Mouse (Mus musculus): ENCODE data around the gene Aagab.

Aagab gene

DNA sequence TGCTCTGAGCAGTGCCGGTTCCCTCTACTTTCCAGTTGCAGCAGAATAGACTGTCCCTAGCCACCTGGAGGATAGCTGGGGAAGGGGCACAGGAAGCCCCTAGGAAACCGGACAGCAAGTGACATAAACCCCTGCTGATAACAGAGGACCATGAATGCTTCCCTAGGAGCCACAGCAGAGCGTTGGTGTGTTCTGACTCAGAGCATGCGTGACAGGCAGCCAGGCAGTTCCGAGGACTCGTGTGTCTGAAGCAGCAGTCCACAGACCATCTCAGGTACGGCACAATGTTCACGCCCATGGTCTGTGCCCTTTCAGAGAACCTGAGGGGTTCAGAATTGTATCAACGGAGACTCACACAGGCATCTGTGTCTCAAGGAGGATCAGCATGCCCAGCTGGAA, 46.1 kb downstream of the Aagab start:
- no peak for DNase-seq

DNA sequence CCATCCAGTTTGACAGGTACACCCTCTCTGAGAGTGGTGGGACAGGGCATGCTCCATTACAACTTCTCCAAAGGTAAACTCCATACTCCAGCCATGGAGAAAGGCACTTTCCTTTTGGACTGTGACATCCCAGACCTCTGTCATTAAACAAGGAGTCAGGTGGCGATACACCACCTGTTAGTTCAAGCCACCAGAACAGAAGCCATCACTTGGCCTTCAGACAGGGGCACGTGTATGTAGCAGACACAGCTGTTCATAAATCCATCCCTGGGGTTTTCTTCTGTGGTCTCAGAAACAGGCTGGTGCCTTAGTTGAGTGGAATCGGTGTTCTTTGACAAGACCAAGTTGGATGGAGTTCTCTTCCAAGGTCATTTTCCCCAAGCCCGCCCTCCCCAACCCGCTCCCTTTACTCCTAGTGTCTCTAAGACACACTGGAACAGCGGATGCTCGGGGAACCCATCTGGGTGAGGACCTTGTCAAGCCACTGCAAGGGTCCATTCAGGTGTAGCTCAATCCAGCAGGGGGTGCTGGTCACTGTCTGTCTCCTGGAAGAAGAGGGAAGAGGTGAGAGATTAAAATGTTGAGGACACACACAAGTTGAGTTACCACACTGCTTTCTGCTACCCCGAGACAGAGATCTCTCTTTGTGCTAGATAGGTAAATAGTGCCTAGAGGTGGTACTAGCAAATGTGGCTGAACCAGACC, 47.5 kb downstream of the Aagab start:
- no peak for DNase-seq

DNA sequence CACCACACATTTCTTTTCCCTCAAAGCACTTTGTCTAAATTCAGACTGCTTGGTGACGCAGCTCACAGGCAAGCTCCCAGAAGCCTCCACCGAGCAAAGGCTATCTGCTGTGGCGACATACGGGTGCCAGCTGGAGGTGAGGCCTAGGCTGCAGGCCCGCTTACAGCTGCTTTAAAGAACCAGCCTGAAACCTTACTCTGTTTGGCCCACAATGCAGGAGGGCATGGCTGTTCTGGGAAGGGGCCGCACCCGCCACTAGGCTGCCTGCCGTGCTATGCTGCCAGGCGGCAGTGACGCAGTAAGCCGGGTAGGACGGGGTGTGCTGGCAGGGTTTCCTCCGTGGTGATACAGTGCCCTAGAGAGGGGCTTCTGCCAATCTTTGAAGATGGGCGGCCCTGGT, 48.4 kb downstream of the Aagab start:
- peak; percentile 59 to 60 for DNase-seq

DNA sequence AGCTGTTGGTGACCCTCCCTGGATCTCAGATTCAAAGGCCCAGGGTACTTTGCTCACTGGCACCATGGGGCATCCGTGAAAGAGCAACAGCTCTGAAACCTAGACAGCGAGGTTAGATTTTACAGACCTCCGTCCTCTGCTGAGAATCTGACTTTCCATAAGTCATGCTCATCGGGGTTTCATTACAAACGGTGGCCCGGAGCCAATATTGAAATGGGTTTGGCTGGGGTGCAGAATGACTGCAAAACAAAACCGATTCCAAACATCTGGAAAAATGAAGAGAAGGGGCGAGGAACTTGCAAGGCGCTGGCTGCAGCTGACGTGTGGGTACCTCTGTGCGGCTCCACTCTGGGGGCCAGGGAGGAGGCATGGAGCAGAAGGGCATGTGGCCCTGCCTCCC, 49.1 kb downstream of the Aagab start:
- DNase-seq: no peak

DNA sequence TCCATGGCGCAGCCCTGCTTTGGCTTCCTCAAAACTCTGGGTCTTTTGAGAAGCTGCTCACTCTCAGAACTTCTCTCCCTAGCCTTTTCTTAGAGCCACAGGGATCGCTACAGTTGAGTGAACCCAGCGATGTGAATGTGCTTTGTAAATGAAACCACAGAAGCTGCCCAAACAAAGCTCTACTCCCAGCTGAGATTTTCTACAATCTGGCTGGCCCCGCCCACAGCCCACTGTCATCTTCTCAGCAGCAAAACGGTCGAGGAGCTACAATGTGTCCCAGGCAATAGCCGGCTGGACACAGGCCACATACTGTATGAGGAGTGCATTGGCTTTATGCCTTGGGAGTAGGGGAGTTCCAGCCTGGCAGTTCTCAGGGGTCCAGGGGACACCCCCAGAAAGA, 51.2 kb downstream of the Aagab start:
- DNase-seq: no peak

DNA sequence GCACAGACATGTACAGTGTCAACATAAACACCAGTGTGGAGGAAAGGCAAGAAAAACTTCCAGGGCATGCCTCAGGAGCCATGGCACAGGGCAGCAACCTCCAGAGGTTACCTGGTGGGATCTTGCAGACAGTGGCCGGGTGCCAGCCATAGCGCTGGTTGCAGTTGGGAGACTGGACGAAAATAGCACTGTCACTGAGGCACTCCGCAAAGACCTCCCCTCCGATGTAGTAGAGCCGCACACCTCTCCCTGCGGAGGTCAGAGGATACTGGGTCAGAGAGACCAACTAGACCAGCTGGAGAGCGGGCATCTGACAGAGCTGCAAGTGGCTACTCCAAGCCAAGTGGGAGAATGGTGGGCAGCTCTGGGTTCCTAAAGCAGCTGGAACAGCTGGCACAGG, 52.1 kb downstream of the Aagab start:
- DNase-seq: no peak

DNA sequence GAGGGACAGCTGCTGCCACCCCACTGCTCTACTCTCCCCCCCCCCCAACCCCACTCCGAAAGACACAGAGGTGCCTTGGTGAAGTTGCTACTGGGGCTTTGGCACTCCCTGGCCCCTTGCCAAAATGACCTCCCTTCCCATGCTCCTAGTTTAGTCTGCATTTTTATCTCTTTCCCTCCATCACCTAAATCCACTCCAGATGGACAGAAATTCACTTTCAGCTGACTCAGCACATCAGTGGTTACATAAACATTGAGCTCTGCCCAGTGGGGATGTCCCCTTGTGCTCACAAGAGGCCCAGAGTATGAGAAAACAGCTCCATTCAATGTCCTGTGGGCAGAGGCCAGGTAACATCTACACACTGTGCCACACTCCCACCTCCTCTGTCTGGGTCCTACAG, 52.6 kb downstream of the Aagab start:
- no peak for DNase-seq

DNA sequence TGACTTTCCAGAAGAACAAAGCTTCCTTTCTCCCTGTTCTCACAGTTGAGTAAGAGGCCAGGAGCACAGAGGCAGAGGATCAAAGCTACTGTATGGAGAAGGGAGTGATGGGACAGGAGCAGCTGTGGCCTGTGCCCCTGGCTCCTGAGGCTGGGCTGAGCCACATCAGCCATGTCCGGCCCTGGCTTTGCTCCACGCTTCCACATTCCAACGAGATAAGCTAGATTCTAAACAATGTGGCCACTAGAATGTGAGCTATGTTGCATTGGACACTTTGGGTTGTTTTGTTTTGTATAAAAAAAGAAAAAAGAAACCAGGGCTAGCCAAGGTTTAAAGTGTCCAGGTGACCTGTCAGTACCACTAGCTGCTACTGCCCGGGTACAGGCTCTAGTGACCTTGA, 54.7 kb downstream of the Aagab start:
- DNase-seq: no peak

DNA sequence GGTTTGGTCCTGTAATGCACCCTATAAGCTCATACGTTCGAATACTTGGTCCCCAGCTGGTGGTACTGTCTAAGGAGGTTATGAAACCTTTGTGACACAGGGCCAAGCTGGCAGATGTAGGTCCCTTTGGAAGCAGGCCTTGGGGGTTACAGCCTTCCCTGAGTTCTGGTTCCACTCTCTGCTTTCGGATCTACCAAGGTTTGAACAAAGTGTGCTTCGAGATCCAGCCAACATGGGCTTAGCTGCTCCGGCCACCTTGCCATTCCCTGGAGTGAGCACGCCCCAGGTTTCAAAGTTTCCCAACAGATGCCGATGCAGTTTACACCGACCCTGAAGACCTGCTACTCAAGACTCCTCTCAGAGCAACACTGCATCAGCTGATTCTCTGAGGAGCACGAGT, 56.0 kb downstream of the Aagab start:
- DNase-seq: no peak

DNA sequence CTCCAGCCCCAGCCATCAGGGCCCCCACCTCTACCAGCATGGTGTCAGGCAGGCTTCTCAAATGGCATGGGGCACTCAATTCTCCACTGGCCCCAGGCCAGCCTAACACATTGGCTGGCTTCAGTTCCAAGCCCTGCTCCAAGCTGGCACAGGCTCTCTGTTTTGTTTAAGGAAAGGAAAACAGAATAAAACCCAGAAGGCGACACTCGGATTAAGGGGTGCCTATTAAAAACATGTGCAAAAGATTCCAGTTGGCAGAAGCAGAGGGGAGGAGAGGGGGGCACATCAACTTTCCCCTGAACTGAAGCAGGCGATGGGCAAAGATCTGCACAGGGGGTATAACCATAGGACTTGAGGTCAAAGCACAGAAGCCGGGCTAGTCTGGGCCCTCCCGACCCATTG, 56.5 kb downstream of the Aagab start:
- DNase-seq: peak; percentile 77 to 83

DNA sequence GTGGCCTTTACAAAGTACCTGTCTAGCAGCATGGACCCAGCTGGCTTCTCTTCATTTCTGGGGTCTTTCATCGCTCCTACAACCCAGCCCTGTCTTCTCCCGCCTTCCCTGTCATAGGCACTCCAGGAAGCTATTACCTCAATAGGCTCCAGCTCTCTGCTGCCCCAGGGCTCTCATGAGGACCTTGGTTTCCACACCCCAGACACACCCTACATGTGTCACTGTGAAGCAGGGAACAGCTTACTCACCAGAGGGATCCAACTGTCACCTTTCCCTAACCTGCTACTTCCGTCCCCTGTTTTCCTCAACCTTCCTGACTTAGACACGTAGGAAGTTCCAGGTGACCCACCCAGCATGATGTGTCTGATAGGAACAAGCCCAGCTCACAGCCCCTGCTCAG, 57.6 kb downstream of the Aagab start:
- no peak for DNase-seq

DNA sequence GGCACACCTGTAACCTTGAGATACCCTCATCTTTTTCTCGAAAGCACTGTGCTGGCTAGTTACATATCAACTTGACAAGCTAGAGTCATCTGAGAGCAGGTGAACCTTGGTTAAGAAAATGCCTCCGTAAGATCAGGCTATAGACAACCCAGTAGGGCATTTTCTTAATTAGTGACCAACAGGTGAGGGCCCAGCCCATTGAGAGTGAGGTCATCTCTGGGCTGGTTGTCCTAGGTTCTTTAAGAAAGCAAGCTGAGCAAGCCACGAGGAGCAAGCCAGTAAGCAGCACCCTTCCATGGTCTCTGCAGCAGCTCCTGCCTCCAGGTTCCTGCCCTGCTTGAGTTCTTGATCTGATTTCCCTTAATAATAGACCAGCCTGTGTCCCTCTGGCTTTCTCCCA, 58.2 kb downstream of the Aagab start:
- DNase-seq: no peak

DNA sequence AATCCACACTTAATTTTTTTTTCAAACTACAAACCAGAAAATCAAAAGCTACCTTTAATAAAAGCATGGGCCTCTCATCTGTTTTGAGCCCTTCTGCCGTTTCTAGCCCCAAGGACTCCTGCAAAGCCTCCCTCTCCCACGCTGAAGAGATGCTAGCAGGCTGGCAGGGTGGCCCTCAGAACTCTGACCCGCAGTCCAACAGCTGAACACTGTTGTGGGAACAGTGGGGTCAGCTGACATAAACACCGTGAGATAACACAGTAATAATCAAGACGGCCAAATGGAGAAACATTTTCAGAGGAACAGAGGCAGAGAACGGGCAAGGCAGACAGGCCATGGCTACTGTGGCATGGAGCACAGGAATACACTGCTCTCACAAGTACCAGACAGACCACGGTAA, 60.3 kb downstream of the Aagab start:
- no peak for DNase-seq

DNA sequence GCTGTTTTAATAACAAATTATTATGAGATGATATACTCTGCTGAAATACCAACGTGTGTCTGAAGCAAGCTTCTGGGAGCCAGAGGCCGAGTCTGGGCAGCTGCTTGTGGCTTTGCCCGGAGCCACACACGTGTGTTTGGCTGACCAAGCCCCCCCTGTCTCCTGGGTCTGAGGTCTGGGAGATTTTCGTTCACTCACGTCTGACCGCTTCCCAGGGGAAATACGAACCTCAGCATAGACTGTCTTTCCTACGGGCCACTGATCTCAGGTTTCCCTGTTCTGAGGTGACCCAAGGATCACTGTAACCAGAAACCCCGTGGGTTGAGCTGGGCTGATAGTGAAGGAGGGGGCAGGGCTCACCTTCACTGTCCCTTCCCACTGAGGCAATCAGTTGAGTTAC, 60.8 kb downstream of the Aagab start:
- DNase-seq: no peak

DNA sequence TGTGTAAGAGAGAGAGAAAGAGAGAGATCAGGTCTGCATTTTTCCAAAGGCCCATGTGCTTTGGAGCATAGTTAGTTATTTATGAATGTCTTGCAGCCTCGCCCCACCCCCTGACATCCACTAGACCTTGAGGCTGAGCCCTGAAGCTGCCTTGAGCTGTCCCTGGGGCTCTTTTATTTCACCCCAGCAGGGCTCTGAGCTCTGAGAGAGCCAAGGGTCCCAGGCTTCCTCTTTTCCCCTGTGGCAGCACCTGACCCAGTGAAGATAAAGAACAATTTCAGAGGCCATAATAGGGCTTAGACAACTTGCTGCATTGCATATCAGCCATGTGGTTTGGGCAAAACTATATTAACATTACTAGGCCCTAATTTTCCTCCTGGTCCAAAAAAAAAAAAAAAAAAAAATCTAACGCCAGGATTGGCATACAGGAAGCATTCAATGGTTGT, 61.9 kb downstream of the Aagab start:
- no peak for DNase-seq

DNA sequence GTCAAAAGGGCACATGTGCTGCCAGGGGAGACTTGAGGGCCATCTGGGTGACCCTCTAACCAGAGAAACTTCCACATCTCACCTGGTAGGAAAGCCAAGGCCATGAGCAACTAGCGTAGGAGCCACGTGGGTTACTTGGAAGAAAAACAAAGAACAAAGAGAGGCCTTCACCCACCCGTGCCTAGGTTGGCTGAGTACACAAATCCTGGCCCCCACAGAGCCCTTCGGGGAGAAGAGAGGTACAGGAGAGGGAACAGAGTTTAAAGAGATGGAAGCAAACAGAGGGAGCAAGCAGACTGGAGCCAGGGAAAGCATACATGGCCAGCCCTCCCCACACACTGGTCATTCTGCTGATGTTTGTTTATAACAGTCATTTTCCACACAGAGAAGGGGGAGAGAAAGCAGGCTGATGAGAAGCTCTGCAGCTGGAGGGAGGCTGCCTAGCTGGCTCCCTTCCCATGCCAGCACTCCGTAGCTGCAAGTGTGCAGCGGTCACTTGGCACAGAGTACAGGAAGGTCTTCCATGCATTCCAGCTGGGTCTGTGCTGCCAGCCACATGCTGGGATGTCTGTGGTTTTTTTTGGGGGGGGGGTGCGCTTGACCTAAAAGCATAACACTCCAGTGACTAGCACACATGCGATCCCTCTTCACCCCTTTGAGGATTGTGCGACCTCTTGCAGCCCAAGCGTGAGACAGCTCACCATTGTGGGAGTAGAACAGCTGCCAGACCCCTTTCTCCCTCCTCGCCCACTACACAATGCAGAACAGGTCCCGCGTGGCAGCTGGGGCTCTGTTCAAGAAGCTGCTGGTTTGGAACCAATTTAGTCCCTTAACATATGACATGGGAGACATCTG, 62.6 kb downstream of the Aagab start:
- DNase-seq: no peak

DNA sequence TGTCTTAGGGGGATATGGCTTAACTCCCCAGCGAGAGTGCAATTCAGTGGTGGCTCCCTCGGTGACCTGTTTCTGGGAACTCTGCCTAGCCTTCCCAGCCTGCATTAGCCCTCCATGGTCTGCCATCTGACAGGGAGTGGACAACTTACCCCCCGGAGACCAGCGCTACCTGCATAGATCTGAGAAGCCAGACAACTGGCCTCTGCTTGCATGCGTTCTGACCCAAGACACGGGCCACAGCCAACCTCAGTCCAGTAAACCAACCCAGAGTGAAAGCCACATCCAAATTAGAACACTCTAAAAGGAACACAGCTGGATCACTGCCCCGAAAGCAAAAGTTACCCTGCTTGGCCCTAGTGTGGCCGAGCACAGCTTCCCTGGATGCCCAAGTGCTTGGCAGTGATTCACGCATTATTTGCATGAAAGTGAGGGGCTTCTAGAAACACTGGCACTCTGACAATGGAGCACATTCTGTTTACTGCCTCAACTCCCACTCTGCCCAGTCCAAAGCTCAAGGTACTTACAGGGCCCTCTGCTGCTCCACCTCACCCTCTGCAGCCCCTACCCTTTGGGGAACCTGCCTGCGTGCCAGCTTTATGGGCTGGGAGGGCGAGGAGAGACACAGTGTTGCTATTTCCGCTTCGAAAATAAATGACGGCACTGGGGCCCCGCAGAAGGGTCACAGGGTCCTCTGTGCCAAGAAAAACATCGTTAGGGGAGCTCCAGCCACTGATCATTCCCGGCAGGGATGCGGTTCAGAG, 64.3 kb downstream of the Aagab start:
- DNase-seq: no peak

DNA sequence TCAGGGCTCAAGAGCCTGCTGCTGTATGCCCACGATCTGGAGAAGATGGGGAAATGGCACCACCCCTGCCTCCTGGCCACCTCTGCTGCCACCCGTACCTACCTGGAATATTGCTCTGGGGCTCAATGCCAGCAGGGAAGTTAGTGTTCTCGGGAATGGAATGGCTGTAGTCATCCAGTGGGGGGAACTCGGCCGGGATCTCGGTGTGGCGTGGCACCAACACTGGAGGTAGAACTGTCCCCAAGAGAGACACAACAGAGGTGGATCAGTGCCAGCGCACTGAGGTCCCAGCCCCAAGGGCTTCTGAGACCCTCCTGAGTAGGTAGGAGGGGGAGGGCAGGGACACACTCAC, 64.9 kb downstream of the Aagab start:
- no peak for DNase-seq

DNA sequence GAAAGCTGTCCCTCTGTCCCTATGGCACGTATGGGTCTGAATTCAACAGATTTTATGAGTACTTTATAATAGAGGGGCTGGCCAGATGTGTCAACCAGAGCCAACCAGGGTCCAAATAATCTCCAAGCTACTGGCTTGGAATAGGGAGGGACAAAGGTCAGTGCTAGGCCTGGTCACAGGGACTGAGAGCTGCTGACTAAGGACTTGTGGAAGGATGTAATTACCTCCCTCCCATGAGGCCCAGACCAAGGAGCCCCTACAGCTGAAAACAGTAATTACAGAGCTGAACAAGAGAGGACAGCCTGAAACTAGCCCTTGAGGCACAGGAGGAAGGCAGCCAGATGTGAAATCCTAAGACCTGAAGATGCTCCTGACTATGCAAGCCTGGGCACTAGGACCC, 66.2 kb downstream of the Aagab start:
- no peak for DNase-seq

DNA sequence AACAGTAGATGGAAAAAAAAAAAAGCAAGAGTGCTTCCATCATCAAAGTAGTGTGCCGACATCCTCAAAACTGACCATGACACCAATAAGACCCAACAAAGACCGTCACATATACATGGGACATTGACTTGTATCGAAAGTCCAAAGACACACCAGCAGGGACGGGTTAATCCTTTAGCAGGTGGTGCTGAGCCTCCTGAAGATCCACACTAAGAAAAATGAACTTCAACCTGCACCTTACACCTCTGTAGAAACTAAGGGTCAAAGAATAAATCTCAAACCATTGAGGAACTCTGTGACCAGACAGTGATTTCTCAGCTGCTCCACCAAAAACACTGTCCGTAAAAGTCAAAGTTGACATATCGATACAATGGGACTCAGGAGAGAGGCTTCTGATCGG, 67.4 kb downstream of the Aagab start:
- DNase-seq: no peak

DNA sequence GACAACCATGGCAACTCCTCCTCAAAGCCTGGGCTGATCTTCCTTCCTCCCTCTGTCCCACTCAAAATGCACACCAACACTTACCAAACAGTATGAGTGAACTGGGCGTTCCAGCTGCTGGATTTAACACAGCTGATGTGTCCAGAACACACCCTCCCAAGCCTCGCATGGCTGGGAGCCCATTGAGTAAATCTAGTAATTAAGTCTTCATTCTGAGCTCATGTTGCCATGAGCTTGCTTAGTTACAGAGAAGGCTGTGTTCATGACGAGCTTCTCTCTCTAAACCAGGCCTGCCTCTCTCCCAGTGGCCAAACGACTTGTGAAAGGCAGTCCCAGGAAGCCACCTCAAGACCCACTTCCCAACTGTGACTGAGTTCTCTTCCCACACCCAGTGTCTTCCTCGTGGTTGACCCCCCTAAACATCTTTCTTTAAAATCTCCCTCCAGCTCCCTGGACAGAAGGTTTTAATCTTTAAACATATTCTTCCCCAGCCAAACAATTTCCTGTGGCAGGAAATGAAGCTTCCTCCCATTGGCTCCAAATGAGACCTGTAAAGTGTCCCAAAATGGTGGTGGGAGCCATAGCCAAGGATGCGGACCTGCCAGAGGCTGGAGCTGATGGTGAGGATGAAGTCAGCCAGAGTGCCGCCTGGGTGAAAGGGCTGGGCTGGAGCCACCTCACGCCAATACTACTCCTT, 70.5 kb downstream of the Aagab start:
- DNase-seq: no peak

DNA sequence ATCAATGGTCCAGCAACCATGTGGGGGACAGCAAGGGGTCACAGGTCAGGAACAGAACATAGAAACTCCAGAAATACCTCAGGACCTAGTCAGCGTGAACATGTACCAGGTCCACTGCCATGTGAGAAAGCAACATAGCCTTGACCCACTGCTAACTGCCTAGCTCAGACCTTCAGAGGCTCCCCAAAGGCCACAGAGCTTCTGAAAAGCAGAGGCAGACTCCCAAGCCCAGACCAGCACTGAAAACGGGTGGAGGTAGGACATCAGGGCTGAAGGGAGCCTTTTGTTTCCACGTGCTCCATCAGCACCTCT, 71.0 kb downstream of the Aagab start:
- DNase-seq: no peak

DNA sequence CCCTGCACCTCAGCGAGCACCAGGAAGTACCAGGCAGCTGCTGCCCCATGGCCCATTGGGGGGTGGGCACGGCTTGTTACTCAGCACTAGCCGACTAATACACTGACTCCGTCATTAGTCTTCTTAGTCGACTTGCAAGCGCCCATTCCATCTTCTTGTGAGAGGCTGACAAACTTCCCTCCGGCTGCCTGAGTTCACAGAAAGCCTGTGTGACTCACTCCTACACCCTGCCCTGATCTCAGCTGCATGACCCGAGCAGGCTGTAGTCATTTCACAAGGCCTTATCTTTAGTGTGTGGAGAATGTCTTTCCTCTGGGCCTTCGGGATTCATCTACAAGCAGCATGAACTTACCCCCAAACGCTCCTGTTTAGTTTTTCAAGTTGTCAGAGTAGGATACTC, 72.2 kb downstream of the Aagab start:
- no peak for DNase-seq

DNA sequence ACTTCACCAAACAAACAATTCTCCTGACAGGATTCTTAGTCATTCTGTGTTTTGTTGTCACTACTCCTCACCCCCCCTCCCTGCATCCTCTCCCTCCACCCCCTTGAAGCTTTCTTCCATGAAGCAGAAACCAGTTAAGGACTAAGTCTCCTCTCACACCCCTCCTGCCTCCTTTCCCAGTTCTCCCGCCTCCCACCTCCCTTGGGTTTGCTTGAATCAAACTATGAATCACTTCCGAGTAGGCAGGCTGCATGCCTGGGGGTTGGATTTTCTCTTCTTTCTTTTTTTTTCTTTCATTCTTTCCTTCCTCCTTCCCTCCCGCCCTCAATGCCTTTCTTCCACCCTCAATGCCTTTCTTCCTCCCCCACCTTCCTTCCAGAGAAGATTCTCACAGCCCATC, 75.2 kb downstream of the Aagab start:
- DNase-seq: no peak
